Mouse (Mus musculus): Measurements from ENCODE around the gene Upk3a.
"Not testable (repeated sequence)": the region's sequence is repeated elsewhere in the genome, so short reads cannot be mapped to it uniquely, and the experiment has no call there.

The Upk3a gene

DNA sequence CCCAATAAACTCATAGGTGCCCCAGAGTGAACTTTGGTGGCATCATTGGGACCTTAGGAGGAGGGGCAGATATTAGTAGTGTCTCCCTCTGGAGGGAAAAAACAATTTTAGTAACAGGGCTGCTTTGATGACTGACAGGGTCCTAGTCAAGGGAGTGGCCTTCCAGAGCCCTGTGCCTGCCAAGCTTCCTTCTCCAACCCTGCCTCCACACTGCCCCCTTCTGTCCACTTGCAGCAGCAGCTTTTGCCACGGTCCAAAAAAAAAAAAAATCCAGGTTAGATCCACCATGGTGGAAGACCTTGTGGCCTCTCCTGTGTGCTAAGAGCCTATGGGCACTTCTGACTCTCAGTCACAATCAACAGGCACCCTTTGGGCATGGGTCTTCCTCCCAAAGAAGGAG, 21.0 kb upstream of the Upk3a start:
- in situ Hi-C loops (cut with MboI; ENCODE audit: low pct_unique_long_range_greater_than_20kb in 1 of 2, low sequenced_read_pairs in 2 of 2, unreplicated experiment in 1 of 2) = loop anchor here (5.0 kb wide), 2 partner anchors 76 to 239 kb away; no protein-coding TSS in a partner anchor

GRCm38 (mm10) chr15:84997768-84998454, 19.0 kb upstream of the Upk3a start:
- in situ Hi-C loops (cut with MboI; ENCODE audit: low pct_unique_long_range_greater_than_20kb in 1 of 2, low sequenced_read_pairs in 2 of 2, unreplicated experiment in 1 of 2) = loop anchor here (5.0 kb wide), 2 partner anchors 74 to 241 kb away; no protein-coding TSS in a partner anchor

DNA sequence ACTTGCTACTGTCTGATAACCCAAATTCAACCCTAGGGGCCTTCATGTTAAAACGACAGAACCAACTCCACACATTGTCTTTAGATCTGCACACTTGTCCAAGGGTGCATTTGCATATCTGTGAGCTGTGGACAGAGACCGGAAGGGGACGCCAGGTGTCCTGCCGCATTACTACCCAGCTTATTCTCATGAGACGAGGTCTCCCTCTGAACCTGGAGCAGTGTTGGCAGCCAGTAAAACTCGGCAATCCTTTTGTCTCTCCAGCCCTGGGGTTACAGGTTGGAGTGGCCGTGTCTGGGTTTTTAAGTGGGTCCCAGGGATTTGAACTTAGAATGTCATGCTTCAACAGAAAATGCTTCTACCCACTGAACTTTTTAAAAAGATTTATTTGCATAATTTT, 17.0 kb upstream of the Upk3a start:
- in situ Hi-C loops (cut with MboI; ENCODE audit: low pct_unique_long_range_greater_than_20kb in 1 of 2, low sequenced_read_pairs in 2 of 2, unreplicated experiment in 1 of 2) = loop anchor here (5.0 kb wide), 2 partner anchors 72 to 243 kb away; no protein-coding TSS in a partner anchor

DNA sequence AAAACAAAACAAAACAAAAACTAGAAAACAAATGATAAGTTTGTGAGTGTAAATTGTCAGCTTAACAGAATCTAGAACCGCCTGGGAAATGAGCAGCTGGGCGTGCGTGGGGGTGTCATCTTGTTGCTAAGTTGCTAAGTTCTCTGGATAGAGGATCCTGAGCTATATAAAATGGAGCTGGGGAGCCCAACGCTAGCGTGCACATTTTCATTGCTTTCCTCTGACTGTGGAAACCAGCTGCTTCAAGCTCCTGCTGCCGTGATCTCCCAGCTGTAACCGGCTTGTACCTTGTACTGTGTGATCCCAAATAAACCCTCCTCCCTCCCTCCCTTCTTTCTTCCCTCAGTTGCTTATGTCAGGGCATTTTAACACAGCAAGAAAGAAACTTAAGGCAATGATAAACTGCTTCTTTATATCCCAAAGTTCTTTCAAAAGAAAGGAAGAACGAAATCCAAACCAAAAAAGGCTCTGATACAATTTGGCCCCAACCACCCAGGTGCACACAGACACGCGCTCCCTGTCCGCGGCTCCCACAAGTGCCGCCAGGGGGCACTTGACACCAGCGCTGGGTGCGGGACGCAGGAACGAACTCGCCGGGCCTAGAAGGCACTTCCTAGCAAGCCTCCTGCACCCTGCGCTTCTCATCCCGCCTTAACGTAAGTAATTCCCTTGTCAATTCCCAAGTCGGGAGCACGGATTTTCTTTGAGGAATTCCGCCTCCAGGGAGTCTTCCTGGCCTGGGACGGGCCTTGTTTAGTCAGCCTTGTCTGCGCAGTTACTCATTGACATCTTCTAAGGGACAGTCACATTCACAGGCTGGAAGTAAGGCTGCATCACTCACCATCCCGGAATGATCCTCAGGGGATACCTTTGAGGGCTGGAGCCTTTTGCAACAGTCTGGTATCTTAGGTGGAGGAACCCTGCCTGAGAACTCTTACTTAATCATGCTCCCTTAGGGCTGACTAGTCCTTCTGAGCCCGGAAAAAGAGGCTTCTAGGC, 15.7 kb upstream of the Upk3a start:
- in situ Hi-C loops (cut with MboI; ENCODE audit: low pct_unique_long_range_greater_than_20kb in 1 of 2, low sequenced_read_pairs in 2 of 2, unreplicated experiment in 1 of 2) = no loop called here

DNA sequence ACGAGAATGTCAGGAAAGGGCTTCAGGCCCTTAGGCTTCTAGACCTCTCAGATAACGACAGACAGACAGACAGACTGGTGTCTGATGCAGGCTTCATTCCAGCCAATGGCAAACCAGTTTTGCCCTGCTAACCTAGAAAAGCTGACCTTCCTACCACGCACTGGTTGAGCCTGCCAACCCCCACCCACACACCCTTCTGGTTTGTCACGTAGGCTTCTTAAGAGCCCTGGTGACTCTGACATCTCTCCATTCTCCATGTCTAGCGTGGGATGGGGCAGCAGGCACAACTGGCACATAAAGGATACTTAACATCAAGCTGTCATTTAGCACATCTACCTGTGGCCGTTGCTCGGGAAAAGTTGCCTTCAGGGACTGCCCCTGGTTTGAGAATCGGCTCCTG, 7.3 kb upstream of the Upk3a start:
- in situ Hi-C loops (cut with MboI; ENCODE audit: low pct_unique_long_range_greater_than_20kb in 1 of 2, low sequenced_read_pairs in 2 of 2, unreplicated experiment in 1 of 2) = no loop called here

DNA sequence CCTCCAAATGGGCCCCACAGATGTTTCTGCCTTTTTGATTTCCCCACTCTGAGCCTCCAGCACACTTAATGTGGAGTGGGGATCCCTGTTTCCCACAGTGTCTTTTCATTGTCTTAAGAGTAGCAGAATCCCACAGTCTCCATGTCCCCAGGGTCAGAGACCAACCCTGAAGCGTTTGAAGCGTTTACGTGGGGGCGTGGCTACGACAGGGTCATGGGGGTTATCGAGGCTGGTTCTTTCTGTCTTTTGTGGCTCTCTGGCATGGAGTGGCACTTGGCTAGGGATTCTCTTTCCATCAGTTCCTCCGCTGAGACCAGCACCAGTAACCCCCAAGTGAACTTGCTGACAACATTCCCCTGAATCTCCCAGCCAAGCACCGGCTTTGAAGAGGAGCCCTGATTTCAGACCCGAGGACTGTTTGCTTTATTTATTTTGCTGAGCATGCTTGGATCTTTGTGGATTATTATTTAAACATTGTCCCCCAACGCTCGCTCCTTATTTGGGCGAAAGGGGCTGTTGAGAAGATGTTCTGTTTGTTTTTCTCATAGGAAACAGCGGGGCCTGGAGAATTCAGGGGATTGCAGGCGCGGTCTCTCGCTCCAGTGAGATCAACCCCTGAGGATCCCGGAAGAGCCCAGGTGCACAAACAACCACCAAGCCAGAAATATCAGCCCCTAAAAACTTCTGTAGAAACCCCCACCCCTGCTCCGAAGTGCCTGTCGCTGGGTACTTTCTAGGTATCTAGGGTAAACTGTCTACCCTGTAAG, 4.9 kb upstream of the Upk3a start:
- in situ Hi-C loops (cut with MboI; ENCODE audit: low pct_unique_long_range_greater_than_20kb in 1 of 2, low sequenced_read_pairs in 2 of 2, unreplicated experiment in 1 of 2) = no loop called here

DNA sequence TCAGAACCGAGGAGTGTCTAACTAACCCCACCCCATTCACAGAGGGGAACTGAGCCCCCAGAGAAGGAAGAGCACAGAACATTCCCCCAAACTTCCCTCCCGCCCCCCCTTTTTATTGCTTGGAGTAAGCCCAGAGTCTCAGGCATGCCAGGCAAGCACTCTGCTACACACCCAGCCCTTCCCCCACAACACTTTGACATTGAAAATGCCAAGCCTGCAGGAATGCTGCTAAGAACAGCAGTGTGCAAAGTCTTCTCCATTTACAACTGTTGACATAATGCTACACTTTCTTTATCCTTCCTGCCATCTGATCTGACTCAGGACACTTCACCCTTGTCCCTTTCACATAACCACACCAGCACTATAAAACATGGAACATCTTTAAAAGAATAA, 4.3 kb upstream of the Upk3a start:
- in situ Hi-C loops (cut with MboI; ENCODE audit: low pct_unique_long_range_greater_than_20kb in 1 of 2, low sequenced_read_pairs in 2 of 2, unreplicated experiment in 1 of 2) = no loop called here

DNA sequence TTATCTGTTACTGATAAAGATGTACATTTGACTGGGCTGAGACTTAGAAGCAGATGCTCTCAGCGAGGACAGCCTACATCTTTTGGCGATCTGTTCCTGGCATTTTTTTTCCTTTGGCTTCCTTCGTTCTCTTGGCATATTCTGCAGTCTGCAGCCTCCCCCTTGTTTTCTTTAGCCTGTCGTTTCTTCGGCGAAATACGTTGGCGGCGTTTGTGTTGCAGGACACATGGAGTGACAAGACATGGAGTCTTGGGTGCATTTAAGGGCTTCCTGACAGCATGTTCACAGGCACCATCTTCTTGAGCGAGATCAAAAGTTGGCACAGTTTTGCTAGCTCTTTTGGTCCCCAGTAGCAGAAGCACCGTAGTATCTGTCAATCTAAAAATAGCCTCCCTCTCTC, 1.2 kb upstream of the Upk3a start:
- in situ Hi-C loops (cut with MboI; ENCODE audit: low pct_unique_long_range_greater_than_20kb in 1 of 2, low sequenced_read_pairs in 2 of 2, unreplicated experiment in 1 of 2) = no loop called here

DNA sequence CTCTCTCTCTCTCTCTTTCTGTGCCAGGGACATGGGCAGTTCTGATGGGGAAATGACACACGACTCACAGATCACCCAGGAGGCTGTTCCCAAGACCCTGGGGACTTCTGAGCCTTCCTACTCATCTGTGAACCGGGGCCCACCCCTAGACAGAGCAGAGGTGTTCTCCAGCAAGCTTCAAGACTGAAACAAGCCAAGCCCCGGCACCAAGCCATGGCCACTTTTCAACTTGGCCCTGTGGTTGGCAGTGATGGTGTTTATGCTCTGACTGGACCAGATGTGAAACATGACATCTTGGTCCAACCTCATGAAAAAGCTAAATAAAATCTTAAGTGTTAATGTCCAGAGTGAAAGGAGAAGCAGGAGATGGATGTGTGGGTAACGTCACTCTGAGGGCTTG, 5.3 kb downstream of the Upk3a start:
- in situ Hi-C loops (cut with MboI; ENCODE audit: low pct_unique_long_range_greater_than_20kb in 1 of 2, low sequenced_read_pairs in 2 of 2, unreplicated experiment in 1 of 2) = no loop called here

DNA sequence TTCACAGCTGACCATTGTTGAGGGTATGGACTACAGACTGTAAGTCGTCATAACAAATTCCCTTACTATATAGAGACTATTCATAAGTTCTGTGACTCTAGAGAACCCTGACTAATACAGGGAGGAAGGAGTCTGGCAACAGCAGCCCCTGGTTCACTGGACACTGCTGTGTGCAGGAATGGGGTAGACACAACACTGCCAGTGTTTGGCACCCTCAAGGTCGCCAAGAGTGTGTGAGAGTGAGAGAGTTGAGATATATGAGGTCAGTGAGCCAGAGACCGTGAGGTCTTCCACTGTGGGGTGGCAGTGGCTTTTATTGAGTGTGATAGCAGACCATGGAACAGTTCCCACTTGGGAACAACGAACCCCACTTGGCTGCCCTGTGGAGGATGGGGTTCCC, 9.3 kb downstream of the Upk3a start:
- in situ Hi-C loops (cut with MboI; ENCODE audit: low pct_unique_long_range_greater_than_20kb in 1 of 2, low sequenced_read_pairs in 2 of 2, unreplicated experiment in 1 of 2) = no loop called here

- in situ Hi-C loops (cut with MboI; ENCODE audit: low pct_unique_long_range_greater_than_20kb in 1 of 2, low sequenced_read_pairs in 2 of 2, unreplicated experiment in 1 of 2) = no loop called here
Measured at GRCm38 (mm10) chr15:85027740-85028139, 10.8 kb downstream of the Upk3a start.

DNA sequence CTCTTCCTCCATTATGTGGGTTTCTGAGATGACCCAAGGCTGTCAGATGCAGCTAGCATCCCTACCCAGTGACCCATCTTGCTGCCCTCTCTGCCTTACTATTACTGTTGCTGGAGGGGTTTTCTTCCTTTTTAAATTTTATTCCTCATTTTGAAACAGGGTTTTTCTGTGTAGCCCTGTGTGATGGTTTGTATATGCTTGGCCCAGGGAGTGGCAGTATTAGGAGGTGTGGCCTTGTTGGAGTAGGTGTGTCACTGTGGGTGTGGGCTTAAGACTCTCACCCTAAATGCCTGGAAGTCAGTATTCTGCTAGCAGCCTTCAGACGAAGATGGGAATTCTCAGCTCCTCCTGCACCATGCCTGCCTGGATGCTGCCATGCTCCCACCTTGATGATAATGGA, 11.7 kb downstream of the Upk3a start, which contains the start of gene Fam118a:
TSS of gene Fam118a (plus strand) at position 301 of the 400 bp plus-strand sequence.
- in situ Hi-C loops (cut with MboI; ENCODE audit: low pct_unique_long_range_greater_than_20kb in 1 of 2, low sequenced_read_pairs in 2 of 2, unreplicated experiment in 1 of 2) = not testable (repeated sequence)

DNA sequence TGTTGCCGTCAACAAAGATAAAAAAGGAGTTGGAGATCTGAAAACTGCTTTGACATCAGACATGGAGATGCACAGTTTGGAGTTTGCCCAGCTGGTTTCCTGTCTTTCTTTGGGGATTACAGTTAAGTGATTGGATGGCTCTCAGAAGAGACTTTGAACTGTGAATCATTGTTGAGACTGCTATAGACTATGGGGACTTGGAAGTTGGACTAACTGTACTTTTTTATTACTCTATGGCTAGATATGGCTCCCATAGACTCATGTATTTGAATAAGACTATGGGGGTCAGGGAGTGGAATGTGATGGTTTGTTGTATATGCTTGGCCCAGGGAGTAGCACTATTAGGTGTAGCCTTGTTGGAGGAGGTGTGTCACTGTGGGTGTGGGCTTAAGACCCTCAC, 13.7 kb downstream of the Upk3a start:
- in situ Hi-C loops (cut with MboI; ENCODE audit: low pct_unique_long_range_greater_than_20kb in 1 of 2, low sequenced_read_pairs in 2 of 2, unreplicated experiment in 1 of 2) = not testable (repeated sequence)

- in situ Hi-C loops (cut with MboI; ENCODE audit: low pct_unique_long_range_greater_than_20kb in 1 of 2, low sequenced_read_pairs in 2 of 2, unreplicated experiment in 1 of 2) = no loop called here
Measured at GRCm38 (mm10) chr15:85031866-85032265, 14.9 kb downstream of the Upk3a start.

GRCm38 (mm10) chr15:85033916-85034315, 17.0 kb downstream of the Upk3a start:
- in situ Hi-C loops (cut with MboI; ENCODE audit: low pct_unique_long_range_greater_than_20kb in 1 of 2, low sequenced_read_pairs in 2 of 2, unreplicated experiment in 1 of 2) = not testable (repeated sequence)

DNA sequence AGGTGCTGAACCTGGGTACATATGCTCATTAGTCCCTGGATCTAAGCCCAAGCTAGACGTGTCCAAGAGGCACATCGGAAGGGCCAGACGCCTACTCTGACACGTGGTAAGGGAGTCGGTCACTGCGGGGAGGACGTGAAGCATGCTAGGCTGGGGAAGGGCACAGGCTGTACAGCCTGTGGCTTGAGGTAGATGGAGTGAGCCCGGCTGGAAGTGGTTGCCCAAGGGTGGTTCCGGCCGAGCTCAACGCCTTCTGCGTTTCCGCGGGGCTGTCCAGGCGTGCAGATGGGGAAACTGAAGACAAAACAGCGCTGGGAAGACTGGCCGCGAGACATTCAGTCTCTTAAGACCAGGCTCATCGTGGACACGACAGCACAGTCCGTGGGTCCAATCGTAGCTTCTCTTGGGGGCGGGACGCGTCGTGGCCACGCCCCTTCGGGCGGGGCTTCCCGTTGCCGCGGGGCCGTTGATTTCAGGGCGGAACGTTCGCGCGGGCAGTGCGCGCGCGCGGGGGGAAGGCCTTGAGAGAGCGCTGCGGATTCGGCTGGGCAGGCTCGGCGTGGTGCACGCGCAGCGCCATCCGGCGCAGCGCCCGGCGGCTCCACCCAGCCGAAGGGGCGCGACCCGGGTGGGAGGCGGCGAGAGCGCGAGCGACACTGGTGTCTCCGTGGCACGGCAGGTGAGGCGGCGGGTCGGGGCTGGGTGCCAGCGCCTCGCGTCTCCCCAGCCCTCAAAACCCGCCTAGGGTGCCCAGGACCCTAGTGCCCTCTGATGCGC, 19.8 kb downstream of the Upk3a start:
- in situ Hi-C loops (cut with MboI; ENCODE audit: low pct_unique_long_range_greater_than_20kb in 1 of 2, low sequenced_read_pairs in 2 of 2, unreplicated experiment in 1 of 2) = no loop called here

- in situ Hi-C loops (cut with MboI; ENCODE audit: low pct_unique_long_range_greater_than_20kb in 1 of 2, low sequenced_read_pairs in 2 of 2, unreplicated experiment in 1 of 2) = no loop called here
Measured at GRCm38 (mm10) chr15:85037343-85037690, 20.4 kb downstream of the Upk3a start.

DNA sequence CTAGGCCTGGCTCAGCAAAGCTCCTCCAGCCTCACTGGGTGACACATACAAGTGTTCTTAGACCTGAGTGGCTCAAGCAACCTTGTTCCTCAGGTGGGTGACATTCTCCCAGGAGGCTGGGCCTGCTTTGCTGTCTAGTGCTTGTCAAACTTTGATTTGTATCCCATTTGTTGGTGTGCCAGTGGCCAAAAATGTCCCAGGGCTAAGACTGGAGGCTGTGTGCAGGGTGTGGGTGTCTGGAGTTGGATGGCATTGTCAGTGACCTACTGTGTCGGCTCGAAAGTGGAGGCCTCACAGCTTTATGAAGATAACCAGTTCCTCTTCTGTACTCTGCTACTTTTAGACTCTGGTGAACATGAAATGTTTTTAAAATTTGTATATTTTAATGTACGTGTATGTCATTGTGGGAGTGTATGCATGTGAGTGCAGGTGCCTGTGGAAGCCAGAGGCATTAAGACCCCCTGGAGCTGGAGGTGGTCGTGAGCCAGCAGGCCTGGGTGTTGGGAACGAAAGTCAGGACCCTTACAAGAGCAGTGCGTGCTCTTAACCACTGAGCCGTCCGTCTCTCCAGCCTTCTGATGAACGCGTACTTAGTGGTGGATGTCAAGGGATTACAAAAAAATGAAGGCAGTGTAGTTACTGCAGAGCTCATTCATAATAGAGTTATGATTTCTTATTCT, 24.7 kb downstream of the Upk3a start:
- in situ Hi-C loops (cut with MboI; ENCODE audit: low pct_unique_long_range_greater_than_20kb in 1 of 2, low sequenced_read_pairs in 2 of 2, unreplicated experiment in 1 of 2) = no loop called here
